Comparison of ENCODE assay signal across 16 mouse cellular contexts in genomic region chr4:99151885-99152558, GRCm38 (mm10). TPM values are rescaled to one million over a fixed set of nuclear protein-coding genes. Genes with fewer than 3 reads are reported as not detected.
DNase-seq lines count a peak whose midpoint lies in the region; ATAC-seq lines count a peak whose summit lies in the region.
"Had no signal": no experiment of that assay in that cellular context is flagged by ENCODE, and none has a peak within 500 bp of the region (broad histone marks: within the 10 kb centered on the region; RNA-seq: fewer than 3 reads in every experiment).

No protein-coding gene starts in this region.

- DNase-seq in kidney, adult 11 months, result peak; percentile 30
- DNase-seq in kidney, adult 18-20 months, result no peak
- peak; percentile 46 for DNase-seq in hindlimb bud, embryonic 11.5 days (ENCODE audit: extremely low spot score, low read depth, low spot score)
- peak; percentile 51 for DNase-seq in kidney, postnatal 14 days
- DNase-seq in layer of hippocampus, postnatal 10 days (ENCODE audit: low spot score in 2 of 2), result no peak
- DNase-seq in left cerebral cortex, adult 18-20 months (ENCODE audit: low spot score in 2 of 2), result no peak
- DNase-seq: adrenal gland, postnatal 14 days; cerebellum, adult 11-12 months; liver, postnatal 0 days had no signal

- peak overlapping the region; percentile 59 for H3K27ac ChIP-seq in stomach, embryonic 16.5 days (ENCODE audit: low read length)
- H3K27ac ChIP-seq: embryonic facial prominence, embryonic 13.5 days; hindbrain, embryonic 12.5 days; midbrain, embryonic 15.5 days; neural tube, embryonic 15.5 days had no signal

- H3K9me3 ChIP-seq in stomach, embryonic 16.5 days (replicated peaks; ENCODE audit: control insufficient read depth, low read length), result no peaks in the 10 kb centered on the region
- H3K9me3 ChIP-seq: embryonic facial prominence, embryonic 13.5 days; midbrain, embryonic 15.5 days; neural tube, embryonic 15.5 days had no signal

- WGBS in stomach, embryonic 16.5 days, result 38% methylated on average over 4 of the region's 4 CpGs

- H3K4me3 ChIP-seq in stomach, embryonic 16.5 days (replicated peaks; ENCODE audit: low read length), result no peak overlapping the region
- H3K4me3 ChIP-seq: embryonic facial prominence, embryonic 13.5 days; hindbrain, embryonic 12.5 days; midbrain, embryonic 15.5 days; neural tube, embryonic 15.5 days had no signal

- peak; percentile 59; the same call in 1 of the 2 replicates for ATAC-seq in stomach, embryonic 16.5 days (ENCODE audit: insufficient read depth, low FRiP score)
- ATAC-seq: forebrain, embryonic 16.5 days; liver, postnatal 0 days; midbrain, embryonic 15.5 days; Patski had no signal

- H3K36me3 ChIP-seq in stomach, embryonic 16.5 days (ENCODE audit: control insufficient read depth, insufficient read depth, low read length), result no peaks in the 10 kb centered on the region
- H3K36me3 ChIP-seq: embryonic facial prominence, embryonic 13.5 days; hindbrain, embryonic 12.5 days; midbrain, embryonic 15.5 days; neural tube, embryonic 15.5 days had no signal

- no peak overlapping the region for H3K4me2 ChIP-seq in stomach, embryonic 16.5 days (ENCODE audit: low read depth, low read length)
- H3K4me2 ChIP-seq: embryonic facial prominence, embryonic 13.5 days; hindbrain, embryonic 12.5 days; midbrain, embryonic 15.5 days; neural tube, embryonic 15.5 days had no signal

- H3K4me1 ChIP-seq in stomach, embryonic 16.5 days (ENCODE audit: control insufficient read depth, insufficient read depth, low read length), result 0 out of 2 replicates have a peak, but pooled peaks cover 2% of the 10 kb centered on the region
- H3K4me1 ChIP-seq: embryonic facial prominence, embryonic 13.5 days; midbrain, embryonic 15.5 days; neural tube, embryonic 15.5 days had no signal

- peak overlapping the region; percentile 31; the same call in 1 of the 2 replicates for H3K9ac ChIP-seq in stomach, embryonic 16.5 days (ENCODE audit: low read length)
- H3K9ac ChIP-seq: embryonic facial prominence, embryonic 13.5 days; hindbrain, embryonic 12.5 days; liver, postnatal 0 days; midbrain, embryonic 15.5 days; neural tube, embryonic 15.5 days had no signal

- H3K27me3 ChIP-seq in stomach, embryonic 16.5 days (ENCODE audit: control insufficient read depth, insufficient read depth, low read length), result no peaks in the 10 kb centered on the region
- H3K27me3 ChIP-seq: embryonic facial prominence, embryonic 13.5 days; hindbrain, embryonic 12.5 days; midbrain, embryonic 15.5 days; neural tube, embryonic 15.5 days; Patski had no signal

RNA-seq across cellular contexts. Expression of gene Dock7, which starts 31.3 kb away (rescaled TPM):
- 51.3 and 52.1 TPM in 2 replicates for polyA plus RNA-seq in stomach, embryonic 16.5 days (2015; fragmentation: Nextera tagmentation; extraction: Ambion mirVana)
- total RNA-seq in layer of hippocampus, postnatal 10 days (2021), result 10 to 100 TPM; 50.1 to 53.4 TPM
- 10 to 100 TPM; 33.2 to 38.3 TPM for total RNA-seq in left cerebral cortex, adult 18-20 months (2021)

RNA-seq across cellular contexts. Expression of gene Atg4c, which starts 41.7 kb away (rescaled TPM):
- polyA plus RNA-seq in stomach, embryonic 16.5 days (2015; fragmentation: Nextera tagmentation; extraction: Ambion mirVana), result 11.8 and 13.9 TPM in 2 replicates
- total RNA-seq in layer of hippocampus, postnatal 10 days (2021), result 10 to 100 TPM; 28.2 to 28.3 TPM
- total RNA-seq in left cerebral cortex, adult 18-20 months (2021), result 10 to 100 TPM; 42.7 to 44.2 TPM

Comparison
In these comparisons a context has a peak if more than half of its experiments do, and no peak if none do; other contexts are left out.
1. DNase-seq: peak in kidney, adult 11 months (single experiment), hindlimb bud, embryonic 11.5 days (single experiment) and kidney, postnatal 14 days (single experiment); none in kidney, adult 18-20 months (single experiment), layer of hippocampus, postnatal 10 days (0 of 2) and left cerebral cortex, adult 18-20 months (0 of 2).